Mouse (Mus musculus) kidney, embryonic 16.5 days (tissue): ENCODE data around the gene Scaper. TPM values are rescaled to one million over a fixed set of nuclear protein-coding genes. Genes with fewer than 3 reads are reported as not detected.

Experiments used
- ATAC-seq: fragments of 200-750 bp; cut with Nextera tagmentation; 2 replicates; pipeline ENCODE4 v1.8.0; 2017; ENCODE audit warnings: moderate TSS enrichment; ENCODE audit not compliant: low FRiP score, low TSS enrichment
- H3K27ac ChIP-seq: fragments of 300-500 bp; sonication (generic); 2 replicates; pipeline ENCODE4 v1.5.1; 2014; ENCODE audit warnings: low read length
- H3K27me3 ChIP-seq: fragments of 300-500 bp; sonication (generic); 2 replicates; pipeline ENCODE4 v1.6.1; 2014; ENCODE audit warnings: low read length, control low read depth, mixed read lengths; ENCODE audit not compliant: insufficient read depth
- H3K36me3 ChIP-seq: fragments of 300-500 bp; sonication (generic); 2 replicates; pipeline ENCODE4 v1.6.1; 2014; ENCODE audit warnings: low read length, control low read depth, mixed read lengths; ENCODE audit not compliant: insufficient read depth
- H3K4me1 ChIP-seq: fragments of 300-500 bp; sonication (generic); 2 replicates; pipeline ENCODE4 v1.6.1; 2014; ENCODE audit warnings: low read length, control low read depth, mixed read lengths; ENCODE audit not compliant: insufficient read depth
- H3K4me2 ChIP-seq: fragments of 300-500 bp; sonication (generic); replicated peaks from 2 replicates; pipeline ENCODE4 v1.6.1; 2014; ENCODE audit warnings: low read depth, low read length
- H3K4me3 ChIP-seq: fragments of 300-500 bp; sonication (generic); 2 replicates; pipeline ENCODE4 v1.5.1; 2014; ENCODE audit warnings: mild to moderate bottlenecking, low read length
- H3K9ac ChIP-seq: fragments of 300-500 bp; sonication (generic); replicated peaks from 2 replicates; pipeline ENCODE4 v1.6.1; 2014; ENCODE audit warnings: low read length
- H3K9me3 ChIP-seq: fragments of 300-500 bp; sonication (generic); 2 replicates; pipeline ENCODE4 v1.6.1; 2016; ENCODE audit warnings: low read length, control low read depth
- WGBS: fragments of 180-500 bp; shearing (Covaris S2); extraction: QIAGEN DNeasy Blood & Tissue Kit; methylation state at CpG from one replicate; pipeline ENCODE4 v1.1.7; 2014; 5-methylcytosine and 5-hydroxymethylcytosine counted together
- polyA plus RNA-seq: library from polyadenylated mRNA; unstranded; fragments of >200 nt; fragmentation: Nextera tagmentation; extraction: Ambion mirVana; gene quantifications from 2 replicates; pipeline ENCODE4 v1.2.1, GENCODE M21; 2015

The Scaper gene
- polyA plus RNA-seq, 1 experiment from 2014 or later: 8.8 TPM

DNA sequence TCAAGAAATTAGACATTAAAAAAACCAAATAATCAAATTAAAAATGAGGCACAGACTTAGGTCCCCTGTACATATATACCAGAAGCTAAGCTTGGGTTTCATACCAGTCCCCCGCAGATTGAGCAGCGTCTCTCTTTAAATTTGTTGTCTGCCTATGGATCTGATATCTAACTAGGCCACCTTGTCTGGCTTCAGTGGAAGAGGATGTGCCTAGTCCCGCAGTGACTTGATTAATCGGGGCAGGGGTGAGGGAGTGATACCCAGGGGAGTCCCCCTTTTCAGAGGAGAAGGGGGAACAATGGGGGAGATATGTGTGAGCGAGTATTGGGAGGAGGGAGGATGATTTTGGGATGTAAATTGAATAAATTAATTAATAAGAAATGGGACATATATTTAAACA is 310.9 kb downstream of the Scaper start:
- H3K9me3 ChIP-seq: 0 out of 2 replicates have a peak, but pooled peaks cover 4% of the 10 kb centered on the region
- H3K4me1 ChIP-seq: no peaks in the 10 kb centered on the region
- ATAC-seq: no peak
- H3K4me2 ChIP-seq: no peak overlapping the region
- H3K27me3 ChIP-seq: no peaks in the 10 kb centered on the region
- 79% methylated on average over 5 of the region's 5 CpGs for WGBS
- no peak overlapping the region for H3K9ac ChIP-seq
- no peaks in the 10 kb centered on the region for H3K36me3 ChIP-seq
- no peak overlapping the region for H3K4me3 ChIP-seq
- no peak overlapping the region for H3K27ac ChIP-seq

DNA sequence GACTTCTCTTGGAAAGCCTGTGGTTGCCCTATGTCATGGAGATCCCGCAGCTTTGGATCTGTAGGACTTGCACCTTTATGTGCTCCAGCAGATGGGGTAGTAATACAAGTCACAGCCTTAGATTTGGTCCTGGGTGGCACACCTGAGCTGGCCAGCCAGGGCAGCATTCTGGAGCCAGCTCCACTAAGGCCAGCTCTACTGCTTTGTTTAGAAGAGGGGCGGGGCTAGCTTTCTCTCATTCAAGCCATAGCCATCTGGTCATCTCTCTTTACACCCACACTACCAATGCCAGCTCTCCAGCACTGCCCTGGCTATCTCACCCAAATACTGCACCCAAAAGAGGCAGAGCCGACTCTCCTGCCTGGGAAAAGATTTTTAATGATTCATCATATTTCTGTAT is 323.2 kb downstream of the Scaper start:
- Histone ChIP-seq H3K9me3 (no peaks in the 10 kb centered on the region), H3K4me3 (no peak overlapping the region), H3K36me3 (no peaks in the 10 kb centered on the region), H3K9ac (no peak overlapping the region), H3K4me1 (no peaks in the 10 kb centered on the region), H3K4me2 (no peak overlapping the region), H3K27ac (no peak overlapping the region), H3K27me3 (no peaks in the 10 kb centered on the region)
- no peak for ATAC-seq
- 87% methylated on average over 3 of the region's 3 CpGs for WGBS

DNA sequence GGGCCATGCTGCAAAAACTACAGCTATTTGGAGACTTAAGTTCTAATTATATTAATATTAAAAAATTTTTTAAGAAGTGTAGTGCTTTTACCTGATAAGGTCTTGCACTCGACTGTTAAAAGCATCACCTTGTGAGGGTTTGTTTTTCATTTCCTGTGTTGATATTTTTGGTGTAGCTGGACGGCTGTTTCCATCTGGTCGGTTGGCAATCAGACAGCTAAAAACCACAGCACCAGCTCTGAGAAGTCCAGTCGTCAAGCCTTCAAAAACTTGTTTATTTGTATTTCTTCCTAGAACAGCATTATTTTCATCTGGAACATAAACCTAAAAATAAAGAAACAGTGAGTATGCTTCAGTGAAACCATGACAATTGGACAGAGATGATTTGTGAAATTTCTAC is 328.2 kb downstream of the Scaper start:
- no peak overlapping the region for H3K4me3 ChIP-seq
- no peak overlapping the region for H3K27ac ChIP-seq
- H3K4me1 ChIP-seq: no peaks in the 10 kb centered on the region
- H3K9me3 ChIP-seq: no peaks in the 10 kb centered on the region
- no peaks in the 10 kb centered on the region for H3K36me3 ChIP-seq
- 60% methylated on average over 4 of the region's 4 CpGs for WGBS
- no peaks in the 10 kb centered on the region for H3K27me3 ChIP-seq
- no peak overlapping the region for H3K9ac ChIP-seq
- H3K4me2 ChIP-seq: no peak overlapping the region
- no peak for ATAC-seq

DNA sequence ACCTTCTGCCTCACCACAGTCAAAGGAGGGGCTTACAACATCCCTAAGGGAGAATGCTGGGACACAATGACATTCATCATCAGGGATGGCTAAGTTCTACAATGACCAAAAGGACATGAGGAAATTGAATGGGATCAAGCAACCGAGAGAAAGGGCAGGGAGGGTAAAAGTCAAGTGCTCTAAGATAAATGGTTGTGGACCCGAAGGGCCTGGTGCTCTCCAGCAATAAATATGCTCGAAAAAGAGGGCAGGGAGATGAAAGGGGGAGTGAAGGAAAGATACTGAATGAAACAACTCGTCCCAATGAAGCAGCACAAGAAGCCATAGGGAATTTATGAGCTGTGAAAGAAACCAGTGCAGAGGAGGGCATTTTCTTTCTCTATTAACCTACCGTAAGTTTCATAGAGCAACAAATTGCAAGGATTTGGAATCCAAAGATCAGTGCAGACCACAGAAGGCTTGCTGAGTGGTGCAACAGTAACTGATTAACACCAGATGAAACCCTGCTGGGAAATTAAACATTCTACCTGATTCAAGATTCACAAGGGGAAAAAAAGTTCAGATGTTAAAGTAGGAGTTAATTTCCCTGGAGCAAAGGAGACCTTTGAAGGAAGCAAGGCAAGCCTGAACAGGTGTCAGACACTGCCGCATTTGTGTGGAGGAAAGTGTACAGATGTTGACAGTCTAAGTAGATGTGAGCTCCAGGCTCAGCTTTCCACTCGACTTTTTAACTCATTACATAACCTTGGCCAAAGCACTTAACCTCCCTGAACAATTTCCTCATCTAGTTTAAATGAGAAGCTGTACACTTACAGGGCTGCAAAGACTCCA is 329.0 kb downstream of the Scaper start:
- no peak overlapping the region for H3K4me3 ChIP-seq
- WGBS: 9% methylated on average over 7 of the region's 7 CpGs
- H3K4me2 ChIP-seq: no peak overlapping the region
- H3K9ac ChIP-seq: no peak overlapping the region
- H3K4me1 ChIP-seq: no peaks in the 10 kb centered on the region
- H3K36me3 ChIP-seq: no peaks in the 10 kb centered on the region
- 0 out of 2 replicates have a peak overlapping the region, but pooled peaks have one; percentile 24 for H3K27ac ChIP-seq
- H3K27me3 ChIP-seq: no peaks in the 10 kb centered on the region
- peak; percentile 61; the same call in 1 of the 2 replicates for ATAC-seq
- no peaks in the 10 kb centered on the region for H3K9me3 ChIP-seq

DNA sequence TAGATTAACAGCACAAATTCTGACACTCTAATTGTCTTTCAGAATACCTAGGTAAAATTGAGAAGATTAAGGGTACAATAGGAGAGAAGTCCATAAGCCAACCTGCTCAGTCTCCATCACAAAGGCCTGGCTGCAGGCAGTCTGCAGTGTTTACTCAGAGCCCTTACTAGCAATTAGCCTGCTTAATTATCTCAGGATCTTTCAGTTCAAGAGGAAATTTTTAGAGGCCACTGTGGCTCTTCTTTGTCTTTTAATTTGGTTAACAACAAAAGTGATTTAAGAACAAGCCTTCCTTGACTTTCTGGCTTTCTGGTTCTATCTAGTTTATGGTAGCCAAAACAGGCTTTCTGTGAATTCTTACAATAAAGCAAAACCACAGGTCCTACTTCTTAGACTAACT is 339.3 kb downstream of the Scaper start:
- ATAC-seq: no peak

DNA sequence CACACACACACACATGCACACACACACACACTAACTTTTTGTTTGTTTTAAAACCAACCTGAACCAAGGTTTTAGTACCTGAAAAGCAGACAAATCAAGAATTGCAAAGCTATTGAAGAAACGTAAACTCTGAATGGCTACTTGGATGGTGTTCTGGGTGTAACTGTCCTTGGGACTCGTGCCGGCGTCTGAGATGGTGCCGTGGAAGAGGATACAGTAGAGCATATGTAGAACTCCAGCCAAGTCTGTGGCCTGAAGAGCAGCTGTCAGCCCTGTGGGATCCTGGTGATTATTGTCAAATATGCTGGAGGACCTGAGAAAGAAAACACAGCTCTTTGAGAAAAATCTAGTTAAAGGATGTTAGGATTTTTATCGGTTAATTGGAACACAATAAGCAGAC is 351.8 kb downstream of the Scaper start:
- H3K4me2 ChIP-seq: no peak overlapping the region
- no peaks in the 10 kb centered on the region for H3K4me1 ChIP-seq
- H3K9me3 ChIP-seq: no peaks in the 10 kb centered on the region
- H3K9ac ChIP-seq: no peak overlapping the region
- 97% methylated on average over 6 of the region's 6 CpGs for WGBS
- no peaks in the 10 kb centered on the region for H3K36me3 ChIP-seq
- no peak overlapping the region for H3K27ac ChIP-seq
- no peak for ATAC-seq
- H3K27me3 ChIP-seq: no peaks in the 10 kb centered on the region
- H3K4me3 ChIP-seq: no peak overlapping the region

More for the DNA sequence above, 339.3 kb downstream of the Scaper start:
- H3K4me3 ChIP-seq: no peak overlapping the region
- no peaks in the 10 kb centered on the region for H3K36me3 ChIP-seq
- no peak overlapping the region for H3K9ac ChIP-seq
- no peak overlapping the region for H3K4me2 ChIP-seq
- no peaks in the 10 kb centered on the region for H3K4me1 ChIP-seq
- no peaks in the 10 kb centered on the region for H3K9me3 ChIP-seq
- H3K27ac ChIP-seq: no peak overlapping the region
- no peaks in the 10 kb centered on the region for H3K27me3 ChIP-seq

DNA sequence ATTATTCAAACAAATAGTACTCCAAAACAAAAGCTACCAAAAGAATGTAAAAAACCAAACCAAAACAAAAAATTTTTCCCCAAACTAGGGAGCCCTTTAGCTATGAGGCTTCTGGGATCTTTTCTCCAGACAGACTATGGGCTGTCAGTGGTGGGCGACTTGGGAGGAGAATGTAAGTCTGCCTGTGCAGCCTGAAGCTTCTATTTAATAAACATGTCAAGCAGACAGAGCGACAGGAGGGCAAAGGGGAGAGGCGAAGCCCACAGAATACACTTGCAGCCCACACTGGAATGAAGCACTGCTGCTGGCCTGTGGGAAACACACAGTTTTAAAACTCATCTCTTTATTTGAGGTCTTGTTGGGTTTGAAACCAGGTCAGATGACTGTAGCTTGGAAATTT is 356.5 kb downstream of the Scaper start:
- Histone ChIP-seq H3K4me1 (no peaks in the 10 kb centered on the region), H3K4me2 (no peak overlapping the region), H3K9me3 (no peaks in the 10 kb centered on the region), H3K9ac (no peak overlapping the region), H3K27me3 (no peaks in the 10 kb centered on the region), H3K36me3 (no peaks in the 10 kb centered on the region), H3K4me3 (no peak overlapping the region), H3K27ac (no peak overlapping the region)
- WGBS: 37% methylated on average over 3 of the region's 3 CpGs
- no peak for ATAC-seq

DNA sequence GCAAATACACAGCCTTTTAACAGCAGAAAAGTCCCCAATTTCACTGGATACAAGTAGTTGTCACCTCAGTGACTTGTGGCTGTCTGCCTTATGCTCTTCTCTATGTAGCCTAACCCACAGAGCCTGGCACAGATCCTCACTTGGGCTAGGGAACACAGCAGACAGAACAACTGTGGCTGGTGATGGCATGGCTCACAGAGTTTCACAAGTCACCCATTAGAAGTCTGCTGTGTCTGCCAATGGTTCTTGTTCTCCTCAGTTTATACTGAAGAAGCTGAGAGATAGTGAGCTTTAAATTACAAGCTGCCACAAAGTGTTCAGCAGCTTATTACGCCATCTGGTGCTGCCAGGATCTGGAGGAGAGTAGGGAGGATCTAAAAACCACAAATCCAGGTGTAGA is 361.3 kb downstream of the Scaper start:
- Histone ChIP-seq H3K4me2 (no peak overlapping the region), H3K9ac (no peak overlapping the region), H3K36me3 (no peaks in the 10 kb centered on the region), H3K27ac (no peak overlapping the region), H3K4me3 (no peak overlapping the region), H3K27me3 (no peaks in the 10 kb centered on the region), H3K4me1 (no peaks in the 10 kb centered on the region), H3K9me3 (no peaks in the 10 kb centered on the region)
- no peak for ATAC-seq
- 62% methylated on average over 1 of the region's 1 CpGs for WGBS

DNA sequence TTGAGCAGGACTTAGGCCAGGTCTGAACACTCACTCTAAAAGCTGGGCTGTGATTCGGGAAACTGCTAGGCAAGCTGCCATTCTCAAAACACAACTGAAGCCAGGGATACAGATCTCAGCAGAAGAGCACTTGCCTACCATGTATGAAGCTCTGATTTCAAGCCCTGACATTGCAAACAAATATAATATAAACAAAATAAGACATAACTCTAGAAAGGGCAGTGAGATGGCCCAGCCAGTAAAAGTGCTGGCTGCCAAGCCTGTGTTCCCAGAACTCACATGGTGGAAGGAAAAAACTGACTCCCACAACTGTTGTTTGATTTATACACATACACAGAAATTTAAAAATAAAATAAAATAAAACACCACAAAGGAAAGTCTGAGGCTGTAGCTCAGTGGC is 366.8 kb downstream of the Scaper start:
- 80% methylated on average over 1 of the region's 1 CpGs for WGBS
- Histone ChIP-seq H3K9ac (no peak overlapping the region), H3K4me2 (no peak overlapping the region), H3K4me1 (no peaks in the 10 kb centered on the region), H3K9me3 (no peaks in the 10 kb centered on the region), H3K36me3 (no peaks in the 10 kb centered on the region), H3K27me3 (no peaks in the 10 kb centered on the region), H3K27ac (no peak overlapping the region), H3K4me3 (no peak overlapping the region)
- no peak for ATAC-seq

DNA sequence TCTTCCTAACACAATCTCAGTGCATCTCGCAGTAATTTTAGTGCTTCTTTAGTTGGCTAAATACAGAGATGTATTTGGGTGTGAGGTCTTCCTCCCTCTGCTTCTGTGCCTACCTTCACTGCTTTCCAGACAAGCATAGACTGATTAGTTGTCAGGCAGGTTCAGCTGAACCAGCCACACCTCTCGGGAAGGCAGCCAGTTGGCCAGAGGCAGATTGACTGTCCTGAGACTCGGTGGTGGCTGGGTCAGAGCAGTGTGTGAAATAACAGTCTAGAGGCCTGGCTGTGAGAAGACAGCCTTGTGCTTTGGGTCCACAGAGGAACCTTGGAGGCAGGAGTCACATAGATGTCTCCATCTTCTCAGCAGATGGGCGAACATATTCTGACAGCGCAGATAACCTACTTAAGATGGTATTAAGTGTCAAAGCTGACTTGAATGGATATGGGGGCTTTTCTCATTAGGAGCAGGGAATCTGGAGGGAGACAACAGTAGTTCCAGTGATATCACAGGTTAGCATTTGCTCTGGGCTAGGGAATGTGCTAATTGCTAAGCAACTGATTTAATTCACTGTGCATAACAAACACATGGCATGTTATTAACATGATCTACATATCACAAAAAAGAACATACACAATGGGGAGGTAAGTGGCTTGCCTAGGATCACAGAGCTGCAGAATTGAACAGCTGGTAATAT is 369.3 kb downstream of the Scaper start:
- 60% methylated on average over 5 of the region's 5 CpGs for WGBS

More for the DNA sequence above, 369.3 kb downstream of the Scaper start:
- no peak overlapping the region for H3K4me2 ChIP-seq
- no peaks in the 10 kb centered on the region for H3K27me3 ChIP-seq
- H3K9ac ChIP-seq: no peak overlapping the region
- no peaks in the 10 kb centered on the region for H3K4me1 ChIP-seq
- H3K4me3 ChIP-seq: no peak overlapping the region
- no peaks in the 10 kb centered on the region for H3K36me3 ChIP-seq
- H3K9me3 ChIP-seq: no peaks in the 10 kb centered on the region
- ATAC-seq: no peak
- H3K27ac ChIP-seq: no peak overlapping the region
